Mouse (Mus musculus) thymus, postnatal 36 days (tissue): ENCODE data around the gene Gpc6.

Experiments used
- DNase-seq, 2 experiments: peaks; one replicate each; pipeline ENCODE4 v3.0.0; 2022; ENCODE audit warnings: mixed read lengths in 2 of 2

Gene Gpc6

GRCm38 (mm10) chr14:117256192-117256591 is 331.1 kb downstream of the Gpc6 start:
- DNase-seq: no peak

- DNase-seq: no peak
These were observed 340.5 kb downstream of the Gpc6 start for GRCm38 (mm10) chr14:117265653-117266052.

GRCm38 (mm10) chr14:117267823-117268601 is 342.9 kb downstream of the Gpc6 start:
- DNase-seq: no peak

- no peak for DNase-seq
These were observed 358.5 kb downstream of the Gpc6 start for GRCm38 (mm10) chr14:117283631-117284030.

- no peak for DNase-seq
These were observed 368.6 kb downstream of the Gpc6 start for GRCm38 (mm10) chr14:117293746-117294145.

- DNase-seq: no peak
These were observed 371.2 kb downstream of the Gpc6 start for GRCm38 (mm10) chr14:117296207-117296838.

GRCm38 (mm10) chr14:117301019-117301418 is 375.9 kb downstream of the Gpc6 start:
- no peak for DNase-seq

- no peak for DNase-seq
These were observed 379.0 kb downstream of the Gpc6 start for GRCm38 (mm10) chr14:117303901-117304722.

- DNase-seq: no peak
These were observed 379.6 kb downstream of the Gpc6 start for GRCm38 (mm10) chr14:117304723-117305010.

GRCm38 (mm10) chr14:117309997-117310520 is 384.9 kb downstream of the Gpc6 start:
- no peak for DNase-seq

- DNase-seq: no peak
These were observed 399.1 kb downstream of the Gpc6 start for GRCm38 (mm10) chr14:117324214-117324613.

- DNase-seq: no peak
These were observed 407.1 kb downstream of the Gpc6 start for GRCm38 (mm10) chr14:117332256-117332655.

- no peak for DNase-seq
These were observed 412.2 kb downstream of the Gpc6 start for GRCm38 (mm10) chr14:117337271-117337670.

- DNase-seq: no peak
These were observed 415.4 kb downstream of the Gpc6 start for GRCm38 (mm10) chr14:117340549-117340948.

- no peak for DNase-seq
These were observed 419.4 kb downstream of the Gpc6 start for GRCm38 (mm10) chr14:117344505-117344904.

GRCm38 (mm10) chr14:117346372-117346885 is 421.3 kb downstream of the Gpc6 start:
- DNase-seq: no peak

- DNase-seq: no peak
These were observed 426.2 kb downstream of the Gpc6 start for GRCm38 (mm10) chr14:117351296-117351695.

- DNase-seq: no peak
These were observed 436.2 kb downstream of the Gpc6 start for GRCm38 (mm10) chr14:117361155-117361964.

GRCm38 (mm10) chr14:117361965-117362309 is 436.8 kb downstream of the Gpc6 start:
- DNase-seq: no peak

GRCm38 (mm10) chr14:117369331-117369866 is 444.3 kb downstream of the Gpc6 start:
- DNase-seq: no peak

GRCm38 (mm10) chr14:117376822-117377376 is 451.8 kb downstream of the Gpc6 start:
- DNase-seq: no peak

GRCm38 (mm10) chr14:117379979-117380378 is 454.9 kb downstream of the Gpc6 start:
- no peak for DNase-seq
